Mouse (Mus musculus): ENCODE measurements at regions not wholly inside any gene's neighbourhood (a gene's known extent, or its start where the extent isn't known, plus 50 kb on each side); places are given as distances from the start of the nearest gene placed in this dataset.

- no peaks in the 10 kb centered on the region for H3K79me2 ChIP-seq (ENCODE audit: control insufficient read depth, insufficient read depth, low read length)
- WGBS: 89% methylated on average over 11 of the region's 11 CpGs
Observed at GRCm38 (mm10) chr4:84222805-84223335, 452.2 kb downstream of the Bnc2 start.

GRCm38 (mm10) chr4:84224556-84224955 is 450.5 kb downstream of the Bnc2 start:
- 84% methylated on average over 6 of the region's 6 CpGs for WGBS
- no peak overlapping the region for H3K9ac ChIP-seq (ENCODE audit: low read depth, low read length)
- TF ChIP-seq CTCF (IDR thresholded peaks at IDR 0.05; ENCODE audit: low read depth, low read length): no peak
- TF ChIP-seq POLR2A (IDR thresholded peaks at IDR 0.05; ENCODE audit: extremely low read depth, insufficient read depth, low read length): no peak
- no peaks in the 10 kb centered on the region for H3K4me1 ChIP-seq (ENCODE audit: control insufficient read depth, insufficient read depth, low read length)
- no peaks in the 10 kb centered on the region for H3K79me2 ChIP-seq (ENCODE audit: control insufficient read depth, insufficient read depth, low read length)
- no peaks in the 10 kb centered on the region for H3K36me3 ChIP-seq (ENCODE audit: control insufficient read depth, insufficient read depth, low read length)
- H3K27ac ChIP-seq (replicated peaks; ENCODE audit: insufficient read depth, low read depth, low read length): no peak overlapping the region
- H3K4me3 ChIP-seq (ENCODE audit: insufficient read depth, low read depth, low read length): no peak overlapping the region
- H3K27me3 ChIP-seq (ENCODE audit: control insufficient read depth, insufficient read depth, low read length): no peaks in the 10 kb centered on the region
- no peak for DNase-seq (ENCODE audit: extremely low read depth, low read depth, low spot score)

More at GRCm38 (mm10) chr4:84222805-84223335, 452.2 kb downstream of the Bnc2 start:
- DNase-seq (ENCODE audit: extremely low read depth, low read depth, low spot score): no peak
- no peak overlapping the region for H3K4me3 ChIP-seq (ENCODE audit: insufficient read depth, low read depth, low read length)
- no peaks in the 10 kb centered on the region for H3K27me3 ChIP-seq (ENCODE audit: control insufficient read depth, insufficient read depth, low read length)
- H3K4me1 ChIP-seq (ENCODE audit: control insufficient read depth, insufficient read depth, low read length): no peaks in the 10 kb centered on the region
- no peak overlapping the region for H3K27ac ChIP-seq (replicated peaks; ENCODE audit: insufficient read depth, low read depth, low read length)
- TF ChIP-seq POLR2A (IDR thresholded peaks at IDR 0.05; ENCODE audit: extremely low read depth, insufficient read depth, low read length) (no peak), CTCF (IDR thresholded peaks at IDR 0.05; ENCODE audit: low read depth, low read length) (no peak)
- no peak overlapping the region for H3K9ac ChIP-seq (ENCODE audit: low read depth, low read length)
- no peaks in the 10 kb centered on the region for H3K36me3 ChIP-seq (ENCODE audit: control insufficient read depth, insufficient read depth, low read length)

Measured in liver, adult 2 months (tissue).